Mouse (Mus musculus) kidney, postnatal 14 days (tissue): ENCODE data around the gene Uba5.

Experiments
- DNase-seq: peaks from one replicate; pipeline ENCODE4 v3.0.0; 2022; ENCODE audit warnings: mixed read lengths

The Uba5 gene

GRCm38 (mm10) chr9:104062430-104063243 lies at the start of gene Uba5:
TSS of gene Uba5 (minus strand) at chr9:104063134.
- peak; percentile 86 for DNase-seq

GRCm38 (mm10) chr9:104109151-104109550 lies 46.2 kb upstream of the Uba5 start:
- no peak for DNase-seq

GRCm38 (mm10) chr9:104108571-104109143 lies 45.7 kb upstream of the Uba5 start:
- no peak for DNase-seq

DNA sequence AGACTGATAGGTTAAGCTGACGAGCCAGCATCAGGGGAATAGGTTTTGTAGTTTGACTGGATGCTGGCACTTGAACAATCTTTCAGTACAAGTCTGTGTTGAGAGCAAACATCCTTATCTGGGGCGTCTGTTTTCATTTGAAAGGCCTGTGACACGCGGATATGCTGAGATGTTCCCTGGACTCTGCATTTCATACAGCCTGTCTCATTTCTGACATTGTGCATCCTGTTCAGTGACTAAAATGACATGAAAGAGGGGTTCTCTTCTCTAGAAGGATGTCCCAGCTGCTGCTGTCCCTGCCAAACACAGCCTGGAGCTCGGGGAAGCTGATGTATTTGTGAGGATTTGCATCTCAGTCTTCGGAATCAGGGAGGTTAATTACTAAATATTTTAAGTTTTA lies 44.5 kb upstream of the Uba5 start:
- DNase-seq: no peak

DNA sequence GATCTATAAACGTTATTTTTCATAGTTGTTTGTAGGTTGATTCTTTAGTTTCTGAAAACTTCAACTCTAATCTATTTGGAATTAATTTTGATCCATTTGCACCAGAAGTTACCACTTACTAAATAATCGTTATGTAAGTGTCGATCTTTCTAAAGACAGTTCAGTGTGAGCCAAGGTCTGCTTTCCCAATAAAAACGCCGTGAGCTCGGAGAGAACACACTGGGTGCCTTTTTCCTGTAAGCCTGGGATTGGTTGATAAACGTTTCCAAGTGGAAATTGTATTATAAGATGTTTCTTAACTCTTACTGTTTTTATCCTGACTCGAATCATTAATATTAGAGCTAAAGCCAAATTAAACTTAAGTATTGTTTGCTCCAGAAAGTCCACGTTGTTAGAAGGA lies 44.0 kb upstream of the Uba5 start:
- no peak for DNase-seq

GRCm38 (mm10) chr9:104104986-104105385 lies 42.1 kb upstream of the Uba5 start:
- no peak for DNase-seq

DNA sequence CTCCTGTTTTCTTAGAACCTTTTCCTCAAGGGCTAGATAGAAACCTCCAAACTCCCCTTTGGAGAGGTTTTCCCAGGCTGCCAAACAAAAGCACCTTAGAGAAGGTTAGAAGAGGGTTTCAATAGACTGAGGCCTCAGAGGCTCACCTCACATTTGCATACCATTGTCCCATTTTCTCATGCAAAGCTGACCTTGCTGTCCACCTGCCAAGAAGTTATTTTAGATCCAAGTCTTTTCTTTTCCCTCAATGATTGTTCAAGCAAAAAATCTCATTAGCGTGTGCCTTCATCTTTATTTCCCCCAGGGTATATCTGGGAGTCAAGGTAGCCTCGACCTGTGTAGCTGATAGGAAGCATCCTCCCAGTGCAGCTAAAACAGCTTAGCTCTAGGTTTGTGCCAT lies 40.0 kb upstream of the Uba5 start:
- DNase-seq: no peak

GRCm38 (mm10) chr9:104102301-104102700 lies 39.4 kb upstream of the Uba5 start:
- no peak for DNase-seq

DNA sequence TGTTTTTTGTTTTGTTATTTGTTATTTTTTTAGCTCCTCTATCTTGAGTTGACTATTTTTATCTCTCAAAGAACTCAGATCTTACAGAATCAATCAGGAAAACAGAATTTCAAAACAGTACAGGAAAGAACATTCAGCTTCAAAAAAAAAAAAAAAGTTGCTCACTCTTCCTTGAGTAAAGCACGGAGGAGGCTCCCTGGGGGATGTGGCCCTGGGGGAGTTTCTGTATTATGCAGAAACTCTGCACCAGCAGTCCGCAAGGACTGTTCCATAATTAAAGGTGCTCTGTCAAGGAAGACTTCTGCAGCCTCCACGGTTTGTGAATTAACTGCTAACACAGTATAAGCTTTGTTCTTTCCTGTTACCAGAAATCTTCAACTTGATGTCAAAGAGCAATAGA lies 38.5 kb upstream of the Uba5 start:
- no peak for DNase-seq

DNA sequence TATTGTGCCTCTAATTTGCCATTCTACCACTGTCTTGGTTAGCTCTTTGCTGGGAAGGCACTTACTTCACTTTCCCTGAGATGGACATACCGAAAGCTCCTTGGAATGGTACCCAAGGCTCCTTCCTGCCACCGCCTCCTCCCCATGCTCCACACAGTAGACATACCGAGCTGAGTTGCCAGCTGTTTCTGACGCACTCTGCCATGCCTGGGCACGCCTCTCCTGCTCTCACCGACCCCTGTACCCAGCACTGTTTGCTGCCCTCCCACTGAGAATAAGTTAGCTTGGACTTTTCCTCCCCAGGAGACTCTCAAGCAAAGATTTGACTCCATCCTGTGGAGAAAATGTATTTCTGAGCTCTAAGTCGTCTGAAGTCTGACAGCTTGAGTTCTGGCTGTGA lies 37.9 kb upstream of the Uba5 start:
- DNase-seq: peak; percentile 59

DNA sequence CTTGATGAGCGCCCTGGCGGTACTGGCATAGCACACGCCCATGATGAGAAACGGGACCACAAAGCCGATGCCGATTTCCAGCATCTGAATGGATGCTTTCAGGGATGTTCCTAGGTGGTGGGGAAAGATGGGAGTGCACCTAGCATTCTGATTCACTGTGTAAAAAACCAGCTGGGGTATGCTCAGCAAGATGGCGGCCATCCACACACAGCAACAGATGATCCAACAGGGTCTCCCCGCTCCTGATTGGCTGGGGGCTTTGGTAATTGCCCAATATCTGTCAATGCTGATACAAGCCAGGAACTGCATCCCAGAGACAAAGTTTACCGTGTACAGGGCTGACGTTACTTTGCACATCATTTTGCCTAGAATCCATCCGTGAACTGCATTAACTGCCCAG lies 36.1 kb upstream of the Uba5 start:
- no peak for DNase-seq

DNA sequence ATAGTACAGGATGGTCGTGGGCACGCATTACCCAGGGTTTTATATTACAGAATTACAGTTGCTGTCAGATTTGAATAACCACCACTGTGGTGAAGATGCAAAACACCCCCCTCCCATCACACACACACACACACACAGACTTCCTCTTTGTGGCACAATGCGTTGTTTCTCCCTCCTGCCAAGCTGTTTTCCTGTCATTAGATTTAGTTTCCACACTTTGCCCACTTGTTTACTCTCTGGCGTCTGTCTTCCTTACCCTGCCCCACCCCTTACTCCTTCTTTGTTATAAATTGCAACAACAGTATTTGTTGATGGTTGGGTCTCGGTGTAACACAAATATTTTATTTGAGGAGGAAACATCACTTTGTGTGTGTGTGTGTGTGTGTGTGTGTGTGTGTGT lies 35.3 kb upstream of the Uba5 start:
- DNase-seq: no peak

GRCm38 (mm10) chr9:104092945-104093344 lies 30.0 kb upstream of the Uba5 start:
- no peak for DNase-seq

- peak; percentile 32 for DNase-seq
These were observed 25.6 kb upstream of the Uba5 start for GRCm38 (mm10) chr9:104088555-104088954.

DNA sequence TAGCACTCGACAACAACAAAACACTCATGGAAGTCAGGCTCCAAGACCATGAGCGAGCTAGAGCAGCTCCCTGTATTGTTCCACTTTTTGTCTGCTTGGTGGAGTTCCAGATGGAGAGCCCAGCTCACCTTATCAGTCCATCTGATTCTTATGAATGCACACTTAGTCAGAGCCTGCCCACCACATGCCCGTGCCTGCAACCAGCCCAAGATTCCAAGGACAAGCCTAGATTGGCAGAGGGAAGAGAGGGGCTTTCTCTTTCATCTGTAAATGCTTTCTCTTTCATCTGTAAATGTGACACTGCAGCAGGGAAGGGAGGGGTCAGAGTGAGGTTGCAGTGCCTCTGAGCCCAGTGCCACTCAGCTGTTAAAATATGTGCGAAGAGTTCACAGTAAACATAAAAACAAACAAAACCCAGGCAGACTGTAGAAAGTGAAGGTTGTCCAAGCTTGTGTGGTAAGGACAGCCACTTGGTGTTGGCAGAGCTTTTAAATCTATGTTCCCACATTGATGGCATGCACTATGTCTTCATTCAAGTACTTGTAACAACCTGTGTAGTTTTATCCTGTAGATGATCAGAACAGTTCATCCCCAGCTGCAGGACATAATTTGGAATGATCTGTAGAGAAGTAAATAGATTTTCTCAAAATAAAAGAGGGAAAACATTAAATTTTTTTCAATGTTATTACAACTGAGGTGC lies 22.9 kb upstream of the Uba5 start:
- DNase-seq: no peak

DNA sequence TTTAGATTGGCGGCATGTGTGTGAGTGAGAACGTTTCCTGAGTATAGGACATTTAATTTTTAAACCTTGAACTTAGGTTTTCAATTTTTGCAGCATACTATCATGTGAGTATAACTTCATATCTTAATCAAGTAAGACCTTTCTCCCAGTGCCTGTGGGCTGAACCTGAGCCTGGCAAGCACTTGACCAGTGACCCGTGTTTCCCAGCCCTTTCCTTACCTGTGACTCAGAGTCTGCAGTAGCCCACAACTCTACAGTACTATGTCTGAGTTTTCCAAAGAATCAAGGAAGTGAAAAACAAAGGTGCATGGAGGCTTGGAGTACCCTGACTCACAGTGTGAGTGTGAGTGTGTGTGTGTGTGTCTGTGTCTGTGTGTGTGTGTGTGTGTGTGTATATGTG lies 17.1 kb upstream of the Uba5 start:
- DNase-seq: no peak

DNA sequence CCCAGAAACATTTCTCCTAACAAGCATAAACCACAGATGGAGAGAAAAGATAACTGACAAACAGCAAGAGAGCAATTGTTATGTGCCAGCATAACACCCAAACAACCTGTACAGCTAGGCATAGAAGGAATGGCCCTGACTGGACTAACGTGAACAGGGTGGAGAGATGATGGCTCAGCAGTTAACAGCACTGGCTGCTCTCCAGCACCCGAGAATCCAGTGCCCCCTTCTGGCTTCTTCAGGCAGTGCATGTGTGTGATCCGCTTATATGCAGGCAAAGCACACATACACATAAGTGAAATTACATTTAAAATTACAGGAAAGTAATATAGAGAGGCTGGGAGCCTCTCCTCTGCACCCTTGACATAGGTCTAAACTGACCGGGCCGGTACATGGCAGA lies 16.4 kb upstream of the Uba5 start:
- peak; percentile 51 for DNase-seq

DNA sequence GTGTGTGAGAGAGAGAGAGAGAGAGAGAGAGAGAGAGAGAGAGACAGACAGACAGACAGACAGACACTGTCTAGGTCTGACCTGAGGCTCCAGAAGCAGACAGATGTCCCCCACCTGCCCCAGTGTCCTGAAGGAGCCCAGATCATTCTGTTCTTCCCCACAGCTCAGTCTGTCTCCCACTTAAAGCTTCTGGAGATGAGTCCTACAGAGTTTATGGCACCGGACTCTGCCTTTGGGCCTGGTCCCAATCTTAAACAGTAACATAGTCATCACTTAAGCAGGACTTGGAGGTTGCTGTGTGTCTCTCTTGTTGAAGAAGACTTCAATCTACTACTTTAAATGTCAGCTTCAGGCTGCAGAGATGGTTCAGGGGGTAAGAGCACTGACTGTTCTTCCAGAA lies 15.8 kb upstream of the Uba5 start:
- DNase-seq: no peak

DNA sequence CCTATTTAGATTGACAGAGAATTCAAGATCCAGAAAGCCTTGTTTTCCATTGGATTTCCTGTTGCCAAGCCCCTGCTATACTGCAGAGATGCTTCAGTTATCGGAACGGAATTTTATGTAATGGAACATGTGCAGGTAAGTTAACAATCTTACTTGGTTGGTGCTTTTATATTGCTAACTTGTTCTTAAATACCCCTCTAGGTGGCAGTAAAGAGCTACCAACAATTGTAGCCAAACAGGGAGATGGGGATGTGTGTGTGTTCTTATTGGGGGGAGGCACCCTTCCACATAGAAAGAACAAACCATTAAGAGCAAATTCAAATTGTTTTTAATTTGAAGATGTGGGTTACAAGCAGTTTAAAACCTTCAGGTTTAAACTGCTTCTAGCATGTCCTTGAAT lies 12.9 kb upstream of the Uba5 start:
- no peak for DNase-seq

DNA sequence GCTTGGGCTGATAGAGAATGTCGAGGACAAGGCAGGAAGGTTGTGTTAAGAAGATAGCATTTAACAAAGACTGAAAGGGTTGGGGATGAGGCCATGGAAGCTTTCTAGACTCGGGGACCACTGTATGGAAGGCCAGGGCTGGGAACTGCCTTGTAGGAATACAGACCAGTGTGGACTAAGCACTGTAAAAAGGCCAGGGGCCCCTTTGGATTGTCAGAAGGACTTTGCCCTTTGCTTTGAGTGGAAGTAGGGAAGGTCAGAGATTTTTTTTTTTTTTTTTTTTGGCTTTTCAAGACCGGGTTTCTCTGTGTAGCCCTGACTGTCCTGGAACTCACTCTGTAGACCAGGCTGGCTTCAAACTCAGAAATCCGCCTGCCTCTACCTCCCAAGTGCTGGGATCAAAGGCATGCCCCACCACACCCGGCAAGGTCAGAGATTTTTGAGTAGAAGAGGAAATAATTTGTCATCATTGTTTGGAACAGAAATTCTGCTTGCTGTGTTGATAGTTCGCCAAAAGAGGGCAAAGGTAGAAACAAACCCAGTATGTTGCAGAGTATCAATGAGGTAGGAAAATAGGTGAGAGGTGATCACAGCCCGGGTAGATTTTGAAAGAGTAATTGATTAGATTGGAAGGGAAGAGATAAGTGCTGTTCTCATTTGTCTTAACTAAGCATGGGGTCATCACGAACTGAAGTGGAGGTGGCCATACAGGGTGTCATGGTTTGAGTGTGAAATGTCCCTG lies 8.1 kb upstream of the Uba5 start:
- DNase-seq: no peak

DNA sequence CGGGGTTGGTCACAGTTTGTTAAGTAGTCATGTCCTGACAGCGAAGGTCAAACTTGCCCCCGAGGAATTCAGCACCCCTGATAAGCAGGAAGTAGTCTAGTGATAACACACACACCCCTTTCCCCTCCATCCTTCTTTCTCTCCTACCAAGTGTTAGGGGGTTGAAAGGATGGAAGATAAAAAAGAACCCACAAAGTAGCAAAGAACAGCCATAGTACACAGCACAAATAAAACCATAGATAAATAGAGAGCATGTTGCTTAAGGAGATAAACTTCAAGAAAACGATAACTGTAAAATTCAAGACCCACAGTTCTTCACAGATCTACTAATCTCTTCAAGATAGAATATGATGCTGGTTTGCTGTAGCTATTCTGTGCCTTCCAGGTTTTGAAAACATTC lies 7.3 kb upstream of the Uba5 start:
- no peak for DNase-seq

- DNase-seq: no peak
These were observed 1.6 kb upstream of the Uba5 start for GRCm38 (mm10) chr9:104064571-104064970.

- DNase-seq: peak; percentile 90
These were observed 469 bp upstream of the Uba5 start, which contains the start of gene Acad11 for GRCm38 (mm10) chr9:104063244-104063961. TSS of gene Acad11 (plus strand) at chr9:104063377.
